In the genomic region with DNA sequence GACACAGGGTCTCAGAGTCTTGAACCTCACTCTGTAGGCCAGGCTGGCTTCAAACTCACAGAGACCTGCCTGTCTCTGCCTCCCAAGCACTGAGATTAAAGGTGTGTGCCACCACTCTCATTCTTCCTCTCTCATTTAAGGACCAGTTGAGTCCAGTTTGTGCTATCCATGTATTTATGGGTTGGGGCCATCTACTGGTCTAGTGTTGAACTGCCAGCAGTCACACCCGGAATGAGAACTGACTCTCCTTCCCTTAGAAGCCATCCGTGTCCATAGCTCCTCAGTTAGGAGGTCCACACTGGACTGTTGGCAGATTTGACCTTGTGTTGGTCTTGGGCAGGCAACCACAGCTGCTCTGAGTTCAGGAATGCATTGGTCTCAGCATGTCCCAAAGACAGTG, we compare ENCODE assay signal across 9 mouse cellular contexts. TPM values are rescaled to one million over a fixed set of nuclear protein-coding genes. Genes with fewer than 3 reads are reported as not detected.
DNase-seq lines count a peak whose midpoint lies in the region; ATAC-seq and TF ChIP-seq lines count a peak whose summit lies in the region.
"Had no signal": no experiment of that assay in that cellular context is flagged by ENCODE, and none has a peak within 500 bp of the region (broad histone marks: within the 10 kb centered on the region; RNA-seq: fewer than 3 reads in every experiment).

No protein-coding gene starts in this region.

- no peaks in the 10 kb centered on the region for H3K27me3 ChIP-seq in hindbrain, postnatal 0 days (ENCODE audit: insufficient read depth, low read length)
- H3K27me3 ChIP-seq in hindbrain, embryonic 11.5 days (ENCODE audit: control insufficient read depth, insufficient read depth, low read length): no peaks in the 10 kb centered on the region
- H3K27me3 ChIP-seq in ES-Bruce4 (ENCODE audit: control insufficient read depth, insufficient read depth, low read length, poor library complexity, severe bottlenecking): no peaks in the 10 kb centered on the region; the same call in 1 of the 2 replicates
- no peaks in the 10 kb centered on the region for H3K27me3 ChIP-seq in liver, postnatal 0 days (ENCODE audit: insufficient read depth, low read length)
- no peaks in the 10 kb centered on the region for H3K27me3 ChIP-seq in midbrain, embryonic 13.5 days
- H3K27me3 ChIP-seq in cerebellum, adult 2 months (ENCODE audit: control insufficient read depth, insufficient read depth, low read length): 0 out of 2 replicates have a peak, but pooled peaks cover under 1% of the 10 kb centered on the region
- H3K27me3 ChIP-seq: limb, embryonic 15.5 days had no signal

- no peak overlapping the region for H3K27ac ChIP-seq in hindbrain, postnatal 0 days
- H3K27ac ChIP-seq in hindbrain, embryonic 11.5 days (ENCODE audit: low read depth, low read length): no peak overlapping the region
- no peak overlapping the region for H3K27ac ChIP-seq in ES-Bruce4 (ENCODE audit: insufficient read depth, low read length)
- no peak overlapping the region for H3K27ac ChIP-seq in liver, postnatal 0 days (ENCODE audit: low read depth)
- no peak overlapping the region for H3K27ac ChIP-seq in midbrain, embryonic 13.5 days
- no peak overlapping the region for H3K27ac ChIP-seq in cerebellum, adult 2 months (ENCODE audit: insufficient read depth, low read length)
- H3K27ac ChIP-seq: limb, embryonic 15.5 days had no signal

- H3K36me3 ChIP-seq in hindbrain, postnatal 0 days (ENCODE audit: insufficient read depth, low read length): no peaks in the 10 kb centered on the region
- H3K36me3 ChIP-seq in hindbrain, embryonic 11.5 days (ENCODE audit: control insufficient read depth, insufficient read depth, low read length): no peaks in the 10 kb centered on the region
- no peaks in the 10 kb centered on the region for H3K36me3 ChIP-seq in ES-Bruce4 (ENCODE audit: control insufficient read depth, insufficient read depth, low read length, poor library complexity, severe bottlenecking)
- H3K36me3 ChIP-seq in liver, postnatal 0 days (replicated peaks; ENCODE audit: insufficient read depth, low read length): no peaks in the 10 kb centered on the region
- no peaks in the 10 kb centered on the region for H3K36me3 ChIP-seq in midbrain, embryonic 13.5 days
- H3K36me3 ChIP-seq: limb, embryonic 15.5 days had no signal

- no peak for ATAC-seq in hindbrain, postnatal 0 days
- no peak for ATAC-seq in hindbrain, embryonic 11.5 days (ENCODE audit: low FRiP score)
- ATAC-seq in liver, postnatal 0 days: peak; percentile 21; the same call in 1 of the 2 replicates
- ATAC-seq in midbrain, embryonic 13.5 days: no peak
- ATAC-seq: forebrain, embryonic 16.5 days had no signal

- TF ChIP-seq EP300 in ES-Bruce4 (IDR thresholded peaks at IDR 0.05; ENCODE audit: insufficient read depth, low read depth, low read length): no peak
- TF ChIP-seq EP300 in liver, postnatal 0 days (IDR thresholded peaks at IDR 0.05; ENCODE audit: low read depth): no peak

- peak; percentile 29 for TF ChIP-seq CTCF in hindbrain, postnatal 0 days (IDR thresholded peaks at IDR 0.05; ENCODE audit: low read depth)
- peak; percentile 26 for TF ChIP-seq CTCF in ES-Bruce4 (IDR thresholded peaks at IDR 0.05; ENCODE audit: low read depth, low read length)
- TF ChIP-seq CTCF in liver, postnatal 0 days (IDR thresholded peaks at IDR 0.05; ENCODE audit: low read depth): peak; percentile 71
- no peak for TF ChIP-seq CTCF in cerebellum, adult 2 months (IDR thresholded peaks at IDR 0.05; ENCODE audit: borderline replicate concordance, insufficient read depth, low read depth, low read length)

- no peaks in the 10 kb centered on the region for H3K4me1 ChIP-seq in hindbrain, postnatal 0 days (ENCODE audit: insufficient read depth, low read length)
- no peaks in the 10 kb centered on the region for H3K4me1 ChIP-seq in hindbrain, embryonic 11.5 days (replicated peaks; ENCODE audit: control insufficient read depth, insufficient read depth, low read length)
- no peaks in the 10 kb centered on the region for H3K4me1 ChIP-seq in ES-Bruce4 (ENCODE audit: control insufficient read depth, insufficient read depth, low read length)
- H3K4me1 ChIP-seq in liver, postnatal 0 days (ENCODE audit: insufficient read depth): no peaks in the 10 kb centered on the region
- no peaks in the 10 kb centered on the region for H3K4me1 ChIP-seq in midbrain, embryonic 13.5 days (replicated peaks)
- 0 out of 2 replicates have a peak, but pooled peaks cover 6% of the 10 kb centered on the region for H3K4me1 ChIP-seq in cerebellum, adult 2 months (ENCODE audit: control insufficient read depth, insufficient read depth, low read length)
- H3K4me1 ChIP-seq: limb, embryonic 15.5 days had no signal

- no peak overlapping the region for H3K9ac ChIP-seq in hindbrain, postnatal 0 days (replicated peaks; ENCODE audit: low read length)
- H3K9ac ChIP-seq in hindbrain, embryonic 11.5 days (ENCODE audit: low read depth, low read length): no peak overlapping the region
- no peak overlapping the region for H3K9ac ChIP-seq in ES-Bruce4 (ENCODE audit: low read depth, poor library complexity, severe bottlenecking)
- H3K9ac ChIP-seq in liver, postnatal 0 days (replicated peaks): no peak overlapping the region
- H3K9ac ChIP-seq in midbrain, embryonic 13.5 days (replicated peaks): no peak overlapping the region
- H3K9ac ChIP-seq: limb, embryonic 15.5 days had no signal

- no peak overlapping the region for H3K4me3 ChIP-seq in hindbrain, postnatal 0 days (ENCODE audit: low read length)
- no peak overlapping the region for H3K4me3 ChIP-seq in hindbrain, embryonic 11.5 days (ENCODE audit: low read depth, low read length)
- no peak overlapping the region for H3K4me3 ChIP-seq in ES-Bruce4 (ENCODE audit: low read depth, low read length)
- no peak overlapping the region for H3K4me3 ChIP-seq in liver, postnatal 0 days (ENCODE audit: low read depth, low read length)
- H3K4me3 ChIP-seq in midbrain, embryonic 13.5 days (replicated peaks): no peak overlapping the region
- H3K4me3 ChIP-seq in cerebellum, adult 2 months (replicated peaks; ENCODE audit: insufficient read depth, low read depth, low read length): no peak overlapping the region
- H3K4me3 ChIP-seq: limb, embryonic 15.5 days had no signal

- no peak for TF ChIP-seq POLR2A in ES-Bruce4 (IDR thresholded peaks at IDR 0.05; ENCODE audit: insufficient read depth, low read length)
- no peak for TF ChIP-seq POLR2A in cerebellum, adult 2 months (IDR thresholded peaks at IDR 0.05; ENCODE audit: borderline replicate concordance, insufficient read depth, low read length)

- no peak for DNase-seq in hindbrain, postnatal 0 days (ENCODE audit: low spot score)
- DNase-seq in hindbrain, embryonic 11.5 days (ENCODE audit: low spot score): no peak
- peak; percentile 14 for DNase-seq in WW6 (ENCODE audit: low read depth, low spot score)
- peak; percentile 21 for DNase-seq in liver, postnatal 0 days
- no peak for DNase-seq in cerebellum, adult 2 months

- H3K4me2 ChIP-seq in hindbrain, postnatal 0 days (ENCODE audit: low read depth, low read length): no peak overlapping the region
- H3K4me2 ChIP-seq in hindbrain, embryonic 11.5 days (replicated peaks; ENCODE audit: low read depth, low read length): no peak overlapping the region
- no peak overlapping the region for H3K4me2 ChIP-seq in liver, postnatal 0 days (ENCODE audit: low read depth, low read length)
- no peak overlapping the region for H3K4me2 ChIP-seq in midbrain, embryonic 13.5 days (replicated peaks)
- H3K4me2 ChIP-seq: limb, embryonic 15.5 days had no signal

- no peaks in the 10 kb centered on the region for H3K9me3 ChIP-seq in hindbrain, postnatal 0 days (ENCODE audit: low read length)
- no peaks in the 10 kb centered on the region for H3K9me3 ChIP-seq in hindbrain, embryonic 11.5 days (ENCODE audit: control insufficient read depth, low read length)
- no peaks in the 10 kb centered on the region for H3K9me3 ChIP-seq in ES-Bruce4 (replicated peaks; ENCODE audit: control insufficient read depth, insufficient read depth, low read length, poor library complexity, severe bottlenecking)
- H3K9me3 ChIP-seq in liver, postnatal 0 days (ENCODE audit: low read length): no peaks in the 10 kb centered on the region
- no peaks in the 10 kb centered on the region for H3K9me3 ChIP-seq in midbrain, embryonic 13.5 days
- H3K9me3 ChIP-seq: limb, embryonic 15.5 days had no signal

- WGBS in hindbrain, postnatal 0 days: 73% methylated on average over 2 of the region's 2 CpGs
- 52% methylated on average over 2 of the region's 2 CpGs for WGBS in hindbrain, embryonic 11.5 days
- WGBS in liver, postnatal 0 days (ENCODE audit: insufficient replicate concordance): 37% methylated on average over 2 of the region's 2 CpGs
- WGBS in midbrain, embryonic 13.5 days: 84% methylated on average over 2 of the region's 2 CpGs
- WGBS in cerebellum, adult 2 months: 56% methylated on average over 2 of the region's 2 CpGs

RNA-seq across cellular contexts. Expression of gene Map3k7cl, which starts 4.8 kb away (rescaled TPM):
- total RNA-seq in hindbrain, postnatal 0 days (2014; rRNA removed): 0.26 TPM in 1 of 2 replicates, not detected in the other
- 0.14 and 0.18 TPM in 2 replicates for polyA plus RNA-seq in hindbrain, postnatal 0 days (2015; fragmentation: Nextera tagmentation; extraction: Ambion mirVana)
- 0.11 TPM in 1 of 2 replicates, not detected in the other for polyA plus RNA-seq in hindbrain, embryonic 11.5 days (2014; fragmentation: Nextera tagmentation; extraction: Ambion mirVana)
- polyA plus RNA-seq in ES-Bruce4 (2011; ENCODE audit: insufficient read depth, insufficient read length, low read depth, missing spikeins): not detected in 2 replicates
- 0.08 TPM in 1 of 2 replicates, not detected in the other for polyA plus RNA-seq in liver, postnatal 0 days (2015; fragmentation: Nextera tagmentation; extraction: Ambion mirVana)
- polyA plus RNA-seq in midbrain, embryonic 13.5 days (2015; fragmentation: Nextera tagmentation; extraction: Ambion mirVana): not detected in 2 replicates
- 0.98 and 1.00 TPM in 2 replicates for polyA plus RNA-seq in cerebellum, adult 2 months (2012; rRNA removed)

RNA-seq across cellular contexts. Expression of gene Cct8, which starts 52.7 kb away (rescaled TPM):
- 91.4 and 136 TPM in 2 replicates for total RNA-seq in hindbrain, postnatal 0 days (2014; rRNA removed)
- polyA plus RNA-seq in hindbrain, postnatal 0 days (2015; fragmentation: Nextera tagmentation; extraction: Ambion mirVana): 343 and 349 TPM in 2 replicates
- 656 and 686 TPM in 2 replicates for polyA plus RNA-seq in hindbrain, embryonic 11.5 days (2014; fragmentation: Nextera tagmentation; extraction: Ambion mirVana)
- 653 and 655 TPM in 2 replicates for polyA plus RNA-seq in ES-Bruce4 (2011; ENCODE audit: insufficient read depth, insufficient read length, low read depth, missing spikeins)
- polyA plus RNA-seq in liver, postnatal 0 days (2015; fragmentation: Nextera tagmentation; extraction: Ambion mirVana): 169 and 170 TPM in 2 replicates
- 496 and 514 TPM in 2 replicates for polyA plus RNA-seq in midbrain, embryonic 13.5 days (2015; fragmentation: Nextera tagmentation; extraction: Ambion mirVana)
- polyA plus RNA-seq in cerebellum, adult 2 months (2012; rRNA removed): 155 and 158 TPM in 2 replicates

Comparison
In these comparisons a context has a peak if more than half of its experiments do, and no peak if none do; other contexts are left out.
1. DNase-seq: peak in WW6 (single experiment) and liver, postnatal 0 days (single experiment); none in hindbrain, postnatal 0 days (single experiment), hindbrain, embryonic 11.5 days (single experiment) and cerebellum, adult 2 months (0 of 2).